Mouse (Mus musculus) forebrain, embryonic 10.5 days (tissue): ENCODE results near the gene Lypd8. TPM values are rescaled to one million over a fixed set of nuclear protein-coding genes. Genes with fewer than 3 reads are reported as not detected.

Experiments used
- DNase-seq: peaks from one replicate; pipeline ENCODE4 v3.0.0-alpha.2; 2017; ENCODE audit warnings: low spot score; ENCODE audit errors: extremely low spot score
- H3K27ac ChIP-seq: fragments of 300-500 bp; sonication (generic); 2 replicates; pipeline ENCODE4 v1.5.1; 2016; ENCODE audit warnings: mild to moderate bottlenecking
- H3K27me3 ChIP-seq: fragments of 300-500 bp; sonication (generic); 2 replicates; pipeline ENCODE4 v1.6.1; 2016; ENCODE audit warnings: mild to moderate bottlenecking; ENCODE audit not compliant: poor library complexity, severe bottlenecking
- H3K36me3 ChIP-seq: fragments of 300-500 bp; sonication (generic); replicated peaks from 2 replicates; pipeline ENCODE4 v1.6.1; 2016; ENCODE audit warnings: mild to moderate bottlenecking, moderate library complexity
- H3K4me1 ChIP-seq: fragments of 300-500 bp; sonication (generic); 2 replicates; pipeline ENCODE4 v1.6.1; 2016
- H3K4me3 ChIP-seq: fragments of 300-500 bp; sonication (generic); 2 replicates; pipeline ENCODE4 v1.5.1; 2016; ENCODE audit warnings: mild to moderate bottlenecking, moderate library complexity
- H3K9me3 ChIP-seq: fragments of 300-500 bp; sonication (generic); 2 replicates; pipeline ENCODE4 v1.6.1; 2016; ENCODE audit warnings: mild to moderate bottlenecking, moderate library complexity
- whole genome bisulfite sequencing: fragments of 180-500 bp; shearing (Covaris S2); methylation state at CpG from one replicate; pipeline ENCODE4 v1.1.7; 2016; 5-methylcytosine and 5-hydroxymethylcytosine counted together
- polyA plus RNA-seq: library from polyadenylated mRNA; unstranded; fragments of >200 nt; fragmentation: Nextera tagmentation; extraction: Ambion mirVana; gene quantifications from 2 replicates; pipeline ENCODE4 v1.2.1, GENCODE M21; 2016

The Lypd8 gene
- polyA plus RNA-seq, 1 experiment from 2014 or later = not detected

- Histone ChIP-seq H3K9me3 (no peaks in the 10 kb centered on the region), H3K27me3 (no peaks in the 10 kb centered on the region), H3K27ac (no peak overlapping the region), H3K4me3 (no peak overlapping the region), H3K36me3 (no peaks in the 10 kb centered on the region), H3K4me1 (no peaks in the 10 kb centered on the region)
- 88% methylated on average over 3 of the region's 3 CpGs for WGBS
- DNase-seq = no peak
Measured at GRCm38 (mm10) chr11:58418336-58418735, 39.5 kb downstream of the Lypd8 start.

DNA sequence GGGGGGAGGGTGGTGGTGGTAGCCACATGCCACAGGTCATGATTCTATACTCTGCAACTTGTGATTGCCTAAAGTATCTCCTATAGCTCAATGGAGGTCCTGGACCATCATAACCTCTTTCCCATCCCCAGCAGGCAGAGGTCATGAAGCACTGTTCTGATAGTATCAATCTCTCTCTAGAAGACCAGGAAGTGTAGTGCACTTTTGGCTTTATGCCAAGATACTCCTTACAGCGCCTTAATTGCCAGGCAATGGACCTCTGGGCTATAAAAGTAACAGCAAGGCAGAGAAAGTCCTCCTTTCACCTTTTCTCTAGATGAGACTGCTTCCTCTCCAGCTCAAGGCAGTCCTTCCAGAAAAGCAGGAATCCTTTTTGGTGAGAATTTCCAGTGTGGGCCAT is 42.0 kb downstream of the Lypd8 start, which contains the start of gene 1810065E05Rik:
Gene 1810065E05Rik (plus strand): TSS at position 297 of the 400 bp plus-strand sequence.
- H3K4me1 ChIP-seq = no peaks in the 10 kb centered on the region
- no peak within 1 kb of the TSS for H3K4me3 ChIP-seq
- no peaks in the 10 kb centered on the region for H3K36me3 ChIP-seq
- H3K27ac ChIP-seq = no peak within 1 kb of the TSS
- DNase-seq = no peak
- WGBS = 71% methylated on average over 1 of the region's 1 CpGs
- H3K9me3 ChIP-seq = no peaks in the 10 kb centered on the region
- H3K27me3 ChIP-seq = no peaks in the 10 kb centered on the region

DNA sequence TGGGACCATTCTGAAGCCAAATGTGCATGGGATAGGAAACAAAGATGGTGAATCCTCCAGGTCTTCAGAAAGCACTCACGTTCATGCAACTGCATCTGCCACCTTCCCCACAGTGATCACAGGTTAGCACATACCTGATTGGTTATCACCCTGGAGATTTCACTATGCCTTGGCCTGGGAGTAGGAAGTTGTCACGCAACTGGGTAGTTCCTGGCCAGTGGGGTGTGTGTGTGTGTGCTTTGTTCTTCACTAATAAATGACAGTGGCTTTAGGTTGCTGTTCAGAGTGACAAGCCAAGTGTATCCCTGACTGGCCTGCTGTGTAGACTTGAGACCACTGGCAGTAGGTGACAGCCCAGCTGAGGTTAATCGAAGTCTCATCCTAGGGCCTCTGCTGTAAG is 53.4 kb downstream of the Lypd8 start, which contains the start of gene Gm12253:
Gene Gm12253 (plus strand): TSS at position 301 of the 400 bp plus-strand sequence.
- Histone ChIP-seq H3K9me3 (no peaks in the 10 kb centered on the region), H3K4me3 (no peak within 1 kb of the TSS), H3K4me1 (no peaks in the 10 kb centered on the region), H3K27me3 (no peaks in the 10 kb centered on the region), H3K36me3 (no peaks in the 10 kb centered on the region), H3K27ac (no peak within 1 kb of the TSS)
- 92% methylated on average over 3 of the region's 3 CpGs for WGBS
- DNase-seq = no peak

GRCm38 (mm10) chr11:58437866-58438265 is 59.0 kb downstream of the Lypd8 start:
- Histone ChIP-seq H3K36me3 (no peaks in the 10 kb centered on the region), H3K4me1 (no peaks in the 10 kb centered on the region), H3K27me3 (no peaks in the 10 kb centered on the region), H3K27ac (no peak overlapping the region), H3K4me3 (no peak overlapping the region), H3K9me3 (no peaks in the 10 kb centered on the region)
- 67% methylated on average over 5 of the region's 5 CpGs for WGBS
- DNase-seq = no peak

Other genes starting within 250 kb of the Lypd8 start
- gene Gemin5, start 210.5 kb upstream of the Lypd8 start, polyA plus RNA-seq = 38.6 and 39.5 TPM in 2 replicates
- 141 and 146 TPM in 2 replicates for gene Mrpl22, start 207.4 kb upstream of the Lypd8 start, polyA plus RNA-seq
- gene Igtp, start 179.5 kb upstream of the Lypd8 start, polyA plus RNA-seq = 1.2 and 1.7 TPM in 2 replicates
- 0.20 and 0.26 TPM in 2 replicates for gene Irgm2, start 179.4 kb upstream of the Lypd8 start, polyA plus RNA-seq
- not detected in 2 replicates for gene 4930438A08Rik, start 104.2 kb upstream of the Lypd8 start, polyA plus RNA-seq
- gene Zfp692, start 72.0 kb upstream of the Lypd8 start, polyA plus RNA-seq = 27.1 and 30.9 TPM in 2 replicates
- gene Zfp672, start 48.7 kb upstream of the Lypd8 start, polyA plus RNA-seq = 23.9 and 24.1 TPM in 2 replicates
- gene Sh3bp5l, start 48.3 kb upstream of the Lypd8 start, polyA plus RNA-seq = 39.8 and 40.9 TPM in 2 replicates
- not detected in 2 replicates for gene 1810065E05Rik, start 42.1 kb downstream of the Lypd8 start, polyA plus RNA-seq
- not detected in 2 replicates for gene Gm12253, start 53.5 kb downstream of the Lypd8 start, polyA plus RNA-seq
- not detected in 2 replicates for gene Lypd9, start 73.9 kb downstream of the Lypd8 start, polyA plus RNA-seq
- not detected in 2 replicates for gene Olfr30, start 83.2 kb downstream of the Lypd8 start, polyA plus RNA-seq
- gene Olfr332, start 113.5 kb downstream of the Lypd8 start, polyA plus RNA-seq = not detected in 2 replicates
- gene Olfr331, start 123.5 kb downstream of the Lypd8 start, polyA plus RNA-seq = not detected in 2 replicates
- not detected in 2 replicates for gene Olfr330, start 155.8 kb downstream of the Lypd8 start, polyA plus RNA-seq
- gene Olfr329-ps, start 167.4 kb downstream of the Lypd8 start, polyA plus RNA-seq = not detected in 2 replicates
- not detected in 2 replicates for gene Olfr328, start 176.6 kb downstream of the Lypd8 start, polyA plus RNA-seq
- gene Olfr224, start 191.5 kb downstream of the Lypd8 start, polyA plus RNA-seq = not detected in 2 replicates
- not detected in 2 replicates for gene Olfr325, start 198.7 kb downstream of the Lypd8 start, polyA plus RNA-seq
- not detected in 2 replicates for gene Olfr324, start 216.1 kb downstream of the Lypd8 start, polyA plus RNA-seq
- gene 2210407C18Rik, start 237.0 kb downstream of the Lypd8 start, polyA plus RNA-seq = not detected in 2 replicates